Mouse (Mus musculus): ENCODE data around the gene Cfhr2.
"Not testable (repeated sequence)": the region's sequence is repeated elsewhere in the genome, so short reads cannot be mapped to it uniquely, and the experiment has no call there.

The Cfhr2 gene

GRCm38 (mm10) chr1:139858548-139858947, at the start of gene Cfhr2:
Gene Cfhr2 (minus strand): TSS chr1:139858702.
- DNase-seq: no peak

DNA sequence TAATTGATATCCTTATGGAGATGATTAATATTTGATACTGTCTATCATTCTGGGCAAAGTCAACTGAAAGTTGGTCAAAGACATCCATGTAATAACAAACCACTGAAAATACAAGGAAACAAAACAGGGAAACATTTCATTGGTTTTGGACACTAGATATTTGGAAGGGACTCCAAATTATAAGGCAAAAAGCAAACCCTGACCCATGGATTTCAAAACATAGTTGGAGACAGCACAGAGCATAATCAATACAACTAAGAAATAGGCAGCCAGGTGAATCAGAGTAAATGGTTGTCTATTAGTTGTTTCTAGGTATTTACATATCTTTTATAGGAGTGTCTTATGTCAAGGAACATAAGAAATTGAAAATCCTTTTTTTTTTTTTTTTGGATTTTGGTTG, 5.2 kb upstream of the Cfhr2 start:
- DNase-seq: no peak

GRCm38 (mm10) chr1:139860176-139860575, 1.7 kb upstream of the Cfhr2 start:
- no peak for DNase-seq

- no peak for DNase-seq
Observed at GRCm38 (mm10) chr1:139839699-139840098, 18.8 kb downstream of the Cfhr2 start.

GRCm38 (mm10) chr1:139839290-139839689, 19.2 kb downstream of the Cfhr2 start:
- no peak for DNase-seq

- DNase-seq: no peak
Observed at GRCm38 (mm10) chr1:139808594-139808993, 49.9 kb downstream of the Cfhr2 start.

- no peak for DNase-seq
Observed at GRCm38 (mm10) chr1:139781143-139781542, 77.4 kb downstream of the Cfhr2 start, which contains the start of gene Gm4788. Gene Gm4788 (minus strand): TSS chr1:139781243.

- DNase-seq: not testable (repeated sequence)
Observed at GRCm38 (mm10) chr1:139769913-139770312, 88.6 kb downstream of the Cfhr2 start.
